Mouse (Mus musculus): ENCODE data around the gene Cntn5.

Cntn5 gene

GRCm38 (mm10) chr9:9673277-9674049 lies 1231.1 kb downstream of the Cntn5 start:
- no peak for DNase-seq

- no peak for DNase-seq
Observed at GRCm38 (mm10) chr9:9653463-9653862, 1251.1 kb downstream of the Cntn5 start.

DNA sequence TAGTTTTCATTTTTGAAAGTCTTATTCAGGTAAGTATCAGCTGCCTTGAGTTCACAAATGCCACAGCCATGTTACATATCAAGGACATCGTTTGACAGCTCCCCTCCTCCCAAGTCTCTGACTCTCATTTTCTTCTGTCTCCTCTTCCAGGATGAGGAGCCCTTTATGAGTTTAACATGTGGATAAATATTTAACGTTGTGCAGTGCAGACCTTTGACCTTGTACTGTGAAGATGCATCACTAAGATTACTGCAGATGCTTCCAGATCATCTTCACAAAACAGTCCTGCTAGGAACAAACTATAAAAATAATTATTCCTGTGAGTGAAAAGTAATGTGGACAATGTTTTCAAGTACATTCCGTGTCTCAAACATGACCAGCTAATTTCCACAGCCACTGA lies 1257.2 kb downstream of the Cntn5 start:
- DNase-seq, result no peak

DNA sequence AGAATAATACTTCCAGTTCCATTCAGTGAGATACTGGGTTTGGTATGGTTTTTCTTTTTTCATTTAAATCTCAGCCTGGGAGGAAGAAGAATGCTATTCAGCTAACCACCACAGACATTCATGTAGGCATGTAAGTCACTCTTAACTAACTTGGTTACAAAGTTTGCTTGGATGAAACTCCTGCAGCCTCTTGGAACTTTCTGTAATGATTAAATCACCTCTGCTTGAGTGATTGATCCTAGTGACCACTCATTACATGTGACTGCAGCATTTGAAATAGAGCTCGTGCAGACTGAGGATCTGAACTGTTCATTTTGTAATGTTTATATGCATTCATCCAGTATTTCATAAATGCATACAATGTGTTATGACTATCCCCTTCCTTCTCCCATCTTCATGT lies 1258.3 kb downstream of the Cntn5 start:
- no peak for DNase-seq
